Mouse (Mus musculus): Measurements from ENCODE around the gene Itgax.

GRCm38 (mm10) chr7:128132148-128132547, 2.8 kb downstream of the Itgax start:
- TF ChIP-seq CTCF (IDR thresholded peaks at IDR 0.05): no peak
- no peak for TF ChIP-seq EP300 (IDR thresholded peaks at IDR 0.05; ENCODE audit: insufficient read depth, low read depth, low read length)
- no peak for TF ChIP-seq POLR2A (IDR thresholded peaks at IDR 0.05; ENCODE audit: insufficient read depth, low read depth, low read length)

Measured in heart, adult 2 months (tissue).